Mouse (Mus musculus) limb, embryonic 13.5 days (tissue): Measurements from ENCODE around the gene Dennd4a. TPM values are rescaled to one million over a fixed set of nuclear protein-coding genes. Genes with fewer than 3 reads are reported as not detected.
A peak's percentile ranks its signal among the peaks of the same experiment; 100 is the strongest.

ENCODE experiments used
- ATAC-seq: fragments of 200-750 bp; cut with Nextera tagmentation; 2 replicates; pipeline ENCODE4 v1.8.0; 2017; ENCODE audit warnings: low read depth, moderate number of reproducible peaks, moderate TSS enrichment; ENCODE audit not compliant: low FRiP score
- H3K27ac ChIP-seq: fragments of 300-500 bp; sonication (generic); 2 replicates; pipeline ENCODE4 v1.5.1; 2015; ENCODE audit warnings: inconsistent platforms, mild to moderate bottlenecking, moderate library complexity
- H3K27me3 ChIP-seq: fragments of 300-500 bp; sonication (generic); 2 replicates; pipeline ENCODE4 v1.6.1; 2015; ENCODE audit warnings: mild to moderate bottlenecking, inconsistent platforms
- H3K36me3 ChIP-seq: fragments of 300-500 bp; sonication (generic); 2 replicates; pipeline ENCODE4 v1.6.1; 2015; ENCODE audit warnings: inconsistent platforms, mild to moderate bottlenecking, moderate library complexity
- H3K4me1 ChIP-seq: fragments of 300-500 bp; sonication (generic); 2 replicates; pipeline ENCODE4 v1.6.1; 2015; ENCODE audit warnings: inconsistent platforms
- H3K4me2 ChIP-seq: fragments of 300-500 bp; sonication (generic); replicated peaks from 2 replicates; pipeline ENCODE4 v1.6.1; 2015; ENCODE audit warnings: inconsistent platforms, mild to moderate bottlenecking, moderate library complexity
- H3K4me3 ChIP-seq: fragments of 300-500 bp; sonication (generic); 2 replicates; pipeline ENCODE4 v1.5.1; 2015; ENCODE audit warnings: moderate library complexity, mild to moderate bottlenecking, inconsistent platforms
- H3K9ac ChIP-seq: fragments of 300-500 bp; sonication (generic); 2 replicates; pipeline ENCODE4 v1.6.1; 2015; ENCODE audit warnings: mild to moderate bottlenecking, inconsistent platforms
- H3K9me3 ChIP-seq: fragments of 300-500 bp; sonication (generic); 2 replicates; pipeline ENCODE4 v1.6.1; 2016; ENCODE audit warnings: inconsistent platforms
- WGBS: fragments of 180-500 bp; shearing (Covaris S2); methylation state at CpG from one replicate; pipeline ENCODE4 v1.1.7; 2015; 5-methylcytosine and 5-hydroxymethylcytosine counted together
- polyA plus RNA-seq: library from polyadenylated mRNA; unstranded; fragments of >200 nt; fragmentation: Nextera tagmentation; extraction: Ambion mirVana; gene quantifications from 2 replicates; pipeline ENCODE4 v1.2.1, GENCODE M21; 2015

Gene Dennd4a
- polyA plus RNA-seq, 1 experiment from 2014 or later, result 9.8 TPM

GRCm38 (mm10) chr9:64792379-64793274, 18.5 kb upstream of the Dennd4a start:
- WGBS, result 70% methylated on average over 10 of the region's 10 CpGs
- no peak overlapping the region for H3K4me3 ChIP-seq
- H3K9ac ChIP-seq, result no peak overlapping the region
- H3K4me1 ChIP-seq, result no peaks in the 10 kb centered on the region
- H3K27ac ChIP-seq, result no peak overlapping the region
- ATAC-seq, result no peak
- no peak overlapping the region for H3K4me2 ChIP-seq
- no peaks in the 10 kb centered on the region for H3K36me3 ChIP-seq
- H3K27me3 ChIP-seq, result no peaks in the 10 kb centered on the region
- H3K9me3 ChIP-seq, result no peaks in the 10 kb centered on the region

GRCm38 (mm10) chr9:64793275-64793590, 17.9 kb upstream of the Dennd4a start:
- no peak overlapping the region for H3K4me3 ChIP-seq
- no peaks in the 10 kb centered on the region for H3K9me3 ChIP-seq
- H3K9ac ChIP-seq, result no peak overlapping the region
- ATAC-seq, result no peak
- no peaks in the 10 kb centered on the region for H3K36me3 ChIP-seq
- no peak overlapping the region for H3K4me2 ChIP-seq
- no peaks in the 10 kb centered on the region for H3K27me3 ChIP-seq
- no peak overlapping the region for H3K27ac ChIP-seq
- no peaks in the 10 kb centered on the region for H3K4me1 ChIP-seq

DNA sequence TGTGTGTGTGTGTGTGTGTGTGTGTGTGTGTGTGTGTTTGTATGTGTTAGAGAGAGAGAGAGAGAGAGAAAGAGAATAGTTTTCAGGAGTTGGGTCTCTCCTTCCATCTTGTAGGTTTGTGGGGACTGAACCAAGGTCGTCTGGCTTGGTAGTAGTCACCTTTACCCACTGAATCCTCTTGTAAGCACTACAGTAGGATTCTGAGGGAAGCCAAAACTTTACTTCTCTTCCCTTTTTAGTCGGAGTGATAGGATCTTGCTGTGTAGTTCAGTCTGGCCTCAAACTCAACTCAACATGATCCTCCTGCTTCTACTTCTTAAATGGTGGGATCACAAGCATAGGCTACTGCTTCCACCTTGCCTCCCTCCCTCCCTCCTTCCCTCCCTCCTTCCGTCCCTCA, 17.3 kb upstream of the Dennd4a start:
- 61% methylated on average over 3 of the region's 3 CpGs for WGBS
- ATAC-seq, result no peak
- Histone ChIP-seq H3K4me1 (no peaks in the 10 kb centered on the region), H3K9ac (no peak overlapping the region), H3K4me3 (no peak overlapping the region), H3K4me2 (no peak overlapping the region), H3K36me3 (no peaks in the 10 kb centered on the region), H3K27ac (no peak overlapping the region), H3K9me3 (no peaks in the 10 kb centered on the region), H3K27me3 (no peaks in the 10 kb centered on the region)

DNA sequence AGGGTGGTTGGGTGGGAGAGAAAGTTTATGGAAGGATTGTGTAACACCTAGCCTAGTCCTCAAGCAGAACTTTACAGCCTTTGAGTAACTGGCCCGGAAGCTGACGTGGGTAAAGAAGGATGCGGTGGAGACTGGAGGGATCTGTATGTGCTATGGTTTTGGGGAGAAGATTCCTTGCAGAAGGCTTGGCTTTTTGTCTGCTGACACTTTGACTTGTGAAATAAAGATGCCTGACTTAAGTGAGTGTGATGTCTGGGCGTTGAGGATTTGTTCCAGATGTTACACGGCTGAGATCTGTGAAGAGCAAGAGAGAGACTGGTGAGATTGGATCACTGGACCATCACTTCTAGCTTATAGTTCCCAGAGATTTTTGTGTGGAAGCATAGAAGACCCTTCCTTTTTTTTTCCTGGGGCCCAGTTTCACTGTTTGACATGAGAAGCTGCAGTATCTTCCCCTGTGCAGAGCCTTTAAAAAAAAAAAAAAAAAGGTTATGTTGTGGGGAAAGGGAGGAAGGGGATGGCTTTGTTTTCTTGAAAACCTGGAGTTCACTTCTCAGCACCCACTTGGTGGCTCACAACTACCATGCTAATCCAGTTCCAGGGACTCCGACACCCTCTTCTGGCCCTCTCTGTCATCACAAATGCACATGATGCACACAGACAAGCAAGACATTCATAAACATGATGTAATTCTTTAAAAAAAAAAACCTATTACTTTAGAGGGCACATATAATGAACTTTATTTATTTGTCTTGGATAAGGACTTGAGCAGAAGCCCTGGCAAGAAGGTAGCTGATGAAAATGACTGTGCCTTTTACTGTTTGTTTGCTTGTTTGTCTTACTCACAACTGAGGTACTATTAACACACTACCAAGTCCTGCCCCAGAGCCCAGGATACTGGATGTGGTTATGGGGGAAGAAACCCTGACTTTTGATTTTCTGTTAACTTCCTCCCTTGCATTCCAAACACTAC, 16.4 kb upstream of the Dennd4a start:
- H3K4me3 ChIP-seq, result no peak overlapping the region
- H3K9me3 ChIP-seq, result no peaks in the 10 kb centered on the region
- H3K36me3 ChIP-seq, result no peaks in the 10 kb centered on the region
- no peaks in the 10 kb centered on the region for H3K4me1 ChIP-seq
- H3K9ac ChIP-seq, result no peak overlapping the region
- H3K27ac ChIP-seq, result peak overlapping the region; percentile 33; the same call in 1 of the 2 replicates
- peak; percentile 51; the same call in 1 of the 2 replicates for ATAC-seq
- 38% methylated on average over 6 of the region's 6 CpGs for WGBS
- no peaks in the 10 kb centered on the region for H3K27me3 ChIP-seq
- no peak overlapping the region for H3K4me2 ChIP-seq

- Histone ChIP-seq H3K9me3 (no peaks in the 10 kb centered on the region), H3K4me1 (no peaks in the 10 kb centered on the region), H3K9ac (no peak overlapping the region), H3K4me2 (no peak overlapping the region), H3K27ac (no peak overlapping the region), H3K27me3 (no peaks in the 10 kb centered on the region), H3K4me3 (no peak overlapping the region), H3K36me3 (no peaks in the 10 kb centered on the region)
- WGBS, result 70% methylated on average over 3 of the region's 3 CpGs
- ATAC-seq, result no peak
Observed at GRCm38 (mm10) chr9:64795846-64796615, 15.1 kb upstream of the Dennd4a start.

GRCm38 (mm10) chr9:64797392-64797791, 13.7 kb upstream of the Dennd4a start:
- Histone ChIP-seq H3K9ac (no peak overlapping the region), H3K36me3 (no peaks in the 10 kb centered on the region), H3K4me1 (no peaks in the 10 kb centered on the region), H3K4me2 (no peak overlapping the region), H3K27ac (no peak overlapping the region), H3K4me3 (no peak overlapping the region), H3K27me3 (no peaks in the 10 kb centered on the region), H3K9me3 (no peaks in the 10 kb centered on the region)
- WGBS, result 88% methylated on average over 4 of the region's 4 CpGs
- ATAC-seq, result no peak

GRCm38 (mm10) chr9:64798099-64798498, 13.0 kb upstream of the Dennd4a start:
- no peak overlapping the region for H3K4me2 ChIP-seq
- no peak overlapping the region for H3K4me3 ChIP-seq
- no peaks in the 10 kb centered on the region for H3K36me3 ChIP-seq
- no peak for ATAC-seq
- no peak overlapping the region for H3K27ac ChIP-seq
- H3K9ac ChIP-seq, result no peak overlapping the region
- no peaks in the 10 kb centered on the region for H3K9me3 ChIP-seq
- H3K27me3 ChIP-seq, result no peaks in the 10 kb centered on the region
- H3K4me1 ChIP-seq, result no peaks in the 10 kb centered on the region

GRCm38 (mm10) chr9:64798859-64799258, 12.3 kb upstream of the Dennd4a start:
- Histone ChIP-seq H3K9ac (no peak overlapping the region), H3K9me3 (no peaks in the 10 kb centered on the region), H3K27ac (no peak overlapping the region), H3K4me1 (no peaks in the 10 kb centered on the region), H3K4me2 (no peak overlapping the region), H3K4me3 (no peak overlapping the region), H3K27me3 (no peaks in the 10 kb centered on the region), H3K36me3 (no peaks in the 10 kb centered on the region)
- WGBS, result 80% methylated on average over 2 of the region's 2 CpGs
- no peak for ATAC-seq

DNA sequence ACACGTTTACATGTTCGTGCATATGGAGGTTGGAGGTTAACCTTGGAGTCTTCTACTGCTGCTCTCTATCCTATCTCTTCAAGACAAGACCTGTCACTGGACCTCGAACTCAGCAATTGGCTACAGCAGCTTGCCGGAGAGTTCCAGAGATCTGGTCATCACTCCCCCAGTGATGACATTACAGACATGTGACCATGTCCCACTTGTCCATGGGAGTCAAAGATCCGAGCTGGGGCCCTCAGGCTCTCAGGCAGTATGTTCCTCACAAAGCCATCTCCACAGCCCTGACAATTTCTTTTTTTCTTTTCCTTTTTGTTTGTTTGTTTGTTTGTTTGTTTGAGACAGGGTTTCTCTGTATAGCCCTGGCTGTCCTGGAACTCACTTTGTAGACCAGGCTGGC, 11.6 kb upstream of the Dennd4a start:
- Histone ChIP-seq H3K4me3 (no peak overlapping the region), H3K36me3 (no peaks in the 10 kb centered on the region), H3K27ac (no peak overlapping the region), H3K9me3 (no peaks in the 10 kb centered on the region), H3K27me3 (no peaks in the 10 kb centered on the region), H3K9ac (no peak overlapping the region), H3K4me1 (no peaks in the 10 kb centered on the region), H3K4me2 (no peak overlapping the region)
- 96% methylated on average over 5 of the region's 5 CpGs for WGBS
- no peak for ATAC-seq

- no peaks in the 10 kb centered on the region for H3K36me3 ChIP-seq
- 86% methylated on average over 5 of the region's 5 CpGs for WGBS
- peaks cover 9% of the 10 kb centered on the region for H3K4me1 ChIP-seq
- H3K4me3 ChIP-seq, result no peak overlapping the region
- no peaks in the 10 kb centered on the region for H3K9me3 ChIP-seq
- no peaks in the 10 kb centered on the region for H3K27me3 ChIP-seq
- no peak overlapping the region for H3K4me2 ChIP-seq
- no peak overlapping the region for H3K27ac ChIP-seq
- no peak overlapping the region for H3K9ac ChIP-seq
- ATAC-seq, result no peak
Observed at GRCm38 (mm10) chr9:64802561-64802960, 8.6 kb upstream of the Dennd4a start.

- Histone ChIP-seq H3K4me3 (no peak overlapping the region), H3K27me3 (no peaks in the 10 kb centered on the region), H3K4me1 (peaks cover 9% of the 10 kb centered on the region), H3K36me3 (no peaks in the 10 kb centered on the region), H3K9ac (no peak overlapping the region), H3K4me2 (no peak overlapping the region), H3K27ac (no peak overlapping the region), H3K9me3 (no peaks in the 10 kb centered on the region)
- WGBS, result 84% methylated on average over 5 of the region's 5 CpGs
- ATAC-seq, result no peak
Observed at GRCm38 (mm10) chr9:64803373-64804214, 7.5 kb upstream of the Dennd4a start.
